Mouse (Mus musculus): ENCODE results near the gene Tmem258. TPM values are rescaled to one million over a fixed set of nuclear protein-coding genes. Genes with fewer than 3 reads are reported as not detected.

Tmem258 gene
- total and polyA plus RNA-seq, 2 experiments from 2014 or later, result 188 to 368 TPM

- Histone ChIP-seq H3K4me1 (ENCODE audit: control insufficient read depth, insufficient read depth) (no peaks in the 10 kb centered on the region), H3K27me3 (ENCODE audit: control insufficient read depth, insufficient read depth, low read length) (peaks cover 10% of the 10 kb centered on the region; the same call in 1 of the 2 replicates), H3K36me3 (replicated peaks; ENCODE audit: control insufficient read depth, insufficient read depth, low read length) (no peaks in the 10 kb centered on the region), H3K4me3 (ENCODE audit: low read depth, low read length) (no peak overlapping the region), H3K4me2 (ENCODE audit: low read depth, low read length) (no peak overlapping the region), H3K9ac (replicated peaks; ENCODE audit: low read depth, low read length) (no peak overlapping the region), H3K9me3 (replicated peaks; ENCODE audit: control insufficient read depth, low read length) (no peaks in the 10 kb centered on the region), H3K27ac (ENCODE audit: low read depth) (no peak overlapping the region)
- no peak for ATAC-seq (ENCODE audit: insufficient read depth, low read depth)
- DNase-seq (ENCODE audit: low spot score), result no peak
- WGBS, result 38% methylated on average over 5 of the region's 5 CpGs
- TF ChIP-seq EP300 (IDR thresholded peaks at IDR 0.05; ENCODE audit: low read depth) (no peak), CTCF (IDR thresholded peaks at IDR 0.05; ENCODE audit: low read depth) (no peak)
Observed at GRCm38 (mm10) chr19:10231871-10232270, 28.1 kb downstream of the Tmem258 start.

- Histone ChIP-seq H3K36me3 (replicated peaks; ENCODE audit: control insufficient read depth, insufficient read depth, low read length) (no peaks in the 10 kb centered on the region), H3K9me3 (replicated peaks; ENCODE audit: control insufficient read depth, low read length) (no peaks in the 10 kb centered on the region), H3K4me3 (ENCODE audit: low read depth, low read length) (no peak overlapping the region), H3K4me2 (ENCODE audit: low read depth, low read length) (no peak overlapping the region), H3K9ac (replicated peaks; ENCODE audit: low read depth, low read length) (no peak overlapping the region), H3K27ac (ENCODE audit: low read depth) (no peak overlapping the region), H3K4me1 (ENCODE audit: control insufficient read depth, insufficient read depth) (no peaks in the 10 kb centered on the region), H3K27me3 (ENCODE audit: control insufficient read depth, insufficient read depth, low read length) (peaks cover 10% of the 10 kb centered on the region; the same call in 1 of the 2 replicates)
- 48% methylated on average over 9 of the region's 9 CpGs for WGBS
- DNase-seq (ENCODE audit: low spot score) (no peak), ATAC-seq (ENCODE audit: insufficient read depth, low read depth) (no peak)
- no peak for TF ChIP-seq EP300 (IDR thresholded peaks at IDR 0.05; ENCODE audit: low read depth)
- TF ChIP-seq CTCF (IDR thresholded peaks at IDR 0.05; ENCODE audit: low read depth), result no peak
Observed at GRCm38 (mm10) chr19:10232327-10233017, 28.7 kb downstream of the Tmem258 start.

GRCm38 (mm10) chr19:10235784-10236565 is 32.2 kb downstream of the Tmem258 start:
- H3K9me3 ChIP-seq (replicated peaks; ENCODE audit: control insufficient read depth, low read length), result no peaks in the 10 kb centered on the region
- H3K27ac ChIP-seq (ENCODE audit: low read depth), result no peak overlapping the region
- peaks cover 23% of the 10 kb centered on the region for H3K27me3 ChIP-seq (ENCODE audit: control insufficient read depth, insufficient read depth, low read length)
- DNase-seq (ENCODE audit: low spot score) (no peak), ATAC-seq (ENCODE audit: insufficient read depth, low read depth) (no peak)
- no peak overlapping the region for H3K9ac ChIP-seq (replicated peaks; ENCODE audit: low read depth, low read length)
- WGBS, result 69% methylated on average over 9 of the region's 9 CpGs
- H3K4me1 ChIP-seq (ENCODE audit: control insufficient read depth, insufficient read depth), result 0 out of 2 replicates have a peak, but pooled peaks cover 4% of the 10 kb centered on the region
- no peak overlapping the region for H3K4me2 ChIP-seq (ENCODE audit: low read depth, low read length)
- no peaks in the 10 kb centered on the region for H3K36me3 ChIP-seq (replicated peaks; ENCODE audit: control insufficient read depth, insufficient read depth, low read length)
- H3K4me3 ChIP-seq (ENCODE audit: low read depth, low read length), result no peak overlapping the region
- no peak for TF ChIP-seq CTCF (IDR thresholded peaks at IDR 0.05; ENCODE audit: low read depth)
- no peak for TF ChIP-seq EP300 (IDR thresholded peaks at IDR 0.05; ENCODE audit: low read depth)

GRCm38 (mm10) chr19:10238477-10238876 is 34.7 kb downstream of the Tmem258 start:
- Histone ChIP-seq H3K27me3 (ENCODE audit: control insufficient read depth, insufficient read depth, low read length) (peaks cover 15% of the 10 kb centered on the region), H3K36me3 (replicated peaks; ENCODE audit: control insufficient read depth, insufficient read depth, low read length) (no peaks in the 10 kb centered on the region), H3K9ac (replicated peaks; ENCODE audit: low read depth, low read length) (no peak overlapping the region), H3K27ac (ENCODE audit: low read depth) (no peak overlapping the region), H3K9me3 (replicated peaks; ENCODE audit: control insufficient read depth, low read length) (no peaks in the 10 kb centered on the region), H3K4me1 (ENCODE audit: control insufficient read depth, insufficient read depth) (0 out of 2 replicates have a peak, but pooled peaks cover 4% of the 10 kb centered on the region), H3K4me2 (ENCODE audit: low read depth, low read length) (no peak overlapping the region), H3K4me3 (ENCODE audit: low read depth, low read length) (no peak overlapping the region)
- DNase-seq (ENCODE audit: low spot score), result no peak
- TF ChIP-seq CTCF (IDR thresholded peaks at IDR 0.05; ENCODE audit: low read depth), result no peak
- no peak for TF ChIP-seq EP300 (IDR thresholded peaks at IDR 0.05; ENCODE audit: low read depth)
- WGBS, result 37% methylated on average over 3 of the region's 3 CpGs
- peak; percentile 37 for ATAC-seq (ENCODE audit: insufficient read depth, low read depth)

GRCm38 (mm10) chr19:10239419-10239818 is 35.6 kb downstream of the Tmem258 start:
- Histone ChIP-seq H3K27me3 (ENCODE audit: control insufficient read depth, insufficient read depth, low read length) (peaks cover 15% of the 10 kb centered on the region), H3K4me2 (ENCODE audit: low read depth, low read length) (no peak overlapping the region), H3K36me3 (replicated peaks; ENCODE audit: control insufficient read depth, insufficient read depth, low read length) (no peaks in the 10 kb centered on the region), H3K9ac (replicated peaks; ENCODE audit: low read depth, low read length) (no peak overlapping the region), H3K4me3 (ENCODE audit: low read depth, low read length) (no peak overlapping the region), H3K4me1 (ENCODE audit: control insufficient read depth, insufficient read depth) (0 out of 2 replicates have a peak, but pooled peaks cover 4% of the 10 kb centered on the region), H3K27ac (ENCODE audit: low read depth) (no peak overlapping the region), H3K9me3 (replicated peaks; ENCODE audit: control insufficient read depth, low read length) (no peaks in the 10 kb centered on the region)
- TF ChIP-seq EP300 (IDR thresholded peaks at IDR 0.05; ENCODE audit: low read depth) (no peak), CTCF (IDR thresholded peaks at IDR 0.05; ENCODE audit: low read depth) (no peak)
- DNase-seq (ENCODE audit: low spot score) (no peak), ATAC-seq (ENCODE audit: insufficient read depth, low read depth) (no peak)
- WGBS, result 54% methylated on average over 2 of the region's 2 CpGs
